Mouse (Mus musculus) right cerebral cortex, postnatal 14 days (tissue): ENCODE results near the gene Ap5m1.

ENCODE experiments used
- DNase-seq: peaks from one replicate; pipeline ENCODE4 v3.0.0; 2022

Gene Ap5m1

GRCm38 (mm10) chr14:49128544-49129263 is 62.8 kb downstream of the Ap5m1 start:
- DNase-seq = no peak

GRCm38 (mm10) chr14:49132391-49132790 is 66.5 kb downstream of the Ap5m1 start:
- DNase-seq = no peak

- no peak for DNase-seq
Measured at GRCm38 (mm10) chr14:49138171-49138570, 72.3 kb downstream of the Ap5m1 start.

GRCm38 (mm10) chr14:49140756-49141155 is 74.9 kb downstream of the Ap5m1 start:
- DNase-seq = no peak
